Mouse (Mus musculus) limb, embryonic 11.5 days (tissue): ENCODE measurements around the gene Olfr485. TPM values are rescaled to one million over a fixed set of nuclear protein-coding genes. Genes with fewer than 3 reads are reported as not detected.
"Not testable (repeated sequence)": the region's sequence is repeated elsewhere in the genome, so short reads cannot be mapped to it uniquely, and the experiment has no call there.

Source experiments
- ATAC-seq: fragments of 200-750 bp; cut with Nextera tagmentation; 2 replicates; pipeline ENCODE4 v1.8.0; 2017; ENCODE audit warnings: low read depth; ENCODE audit not compliant: insufficient number of reproducible peaks, low FRiP score, low TSS enrichment
- DNase-seq: peaks from one replicate; pipeline ENCODE4 v3.0.0-alpha.2; 2015; ENCODE audit warnings: low spot score
- H3K27ac ChIP-seq: fragments of 300-500 bp; sonication (generic); replicated peaks from 2 replicates; pipeline ENCODE4 v1.5.1; 2014; ENCODE audit warnings: low read depth, mild to moderate bottlenecking, low read length
- H3K27me3 ChIP-seq: fragments of 300-500 bp; sonication (generic); 2 replicates; pipeline ENCODE4 v1.6.1; 2014; ENCODE audit warnings: mild to moderate bottlenecking, low read length, mixed read lengths; ENCODE audit not compliant: control insufficient read depth, insufficient read depth
- H3K36me3 ChIP-seq: fragments of 300-500 bp; sonication (generic); 2 replicates; pipeline ENCODE4 v1.6.1; 2014; ENCODE audit warnings: mild to moderate bottlenecking, low read length, moderate library complexity, mixed read lengths; ENCODE audit not compliant: control insufficient read depth, insufficient read depth
- H3K4me1 ChIP-seq: fragments of 300-500 bp; sonication (generic); 2 replicates; pipeline ENCODE4 v1.6.1; 2014; ENCODE audit warnings: low read length, mixed read lengths; ENCODE audit not compliant: control insufficient read depth, insufficient read depth
- H3K4me2 ChIP-seq: fragments of 300-500 bp; sonication (generic); 2 replicates; pipeline ENCODE4 v1.6.1; 2014; ENCODE audit warnings: low read depth, mild to moderate bottlenecking, moderate library complexity; ENCODE audit not compliant: severe bottlenecking
- H3K4me3 ChIP-seq: fragments of 300-500 bp; sonication (generic); 2 replicates; pipeline ENCODE4 v1.5.1; 2014; ENCODE audit warnings: low read depth, low read length
- H3K9ac ChIP-seq: fragments of 300-500 bp; sonication (generic); 2 replicates; pipeline ENCODE4 v1.6.1; 2014; ENCODE audit warnings: mild to moderate bottlenecking, low read length
- H3K9me3 ChIP-seq: fragments of 300-500 bp; sonication (generic); 2 replicates; pipeline ENCODE4 v1.6.1; 2016; ENCODE audit warnings: low read length; ENCODE audit not compliant: control insufficient read depth
- WGBS: fragments of 180-500 bp; shearing (Covaris S2); extraction: QIAGEN DNeasy Blood & Tissue Kit; methylation state at CpG from one replicate; pipeline ENCODE4 v1.1.7; 2014; 5-methylcytosine and 5-hydroxymethylcytosine counted together
- polyA plus RNA-seq: library from polyadenylated mRNA; unstranded; fragments of >200 nt; fragmentation: Nextera tagmentation; extraction: Ambion mirVana; gene quantifications from 2 replicates; pipeline ENCODE4 v1.2.1, GENCODE M21; 2014

The Olfr485 gene
- polyA plus RNA-seq, result not detected in 2 replicates

DNA sequence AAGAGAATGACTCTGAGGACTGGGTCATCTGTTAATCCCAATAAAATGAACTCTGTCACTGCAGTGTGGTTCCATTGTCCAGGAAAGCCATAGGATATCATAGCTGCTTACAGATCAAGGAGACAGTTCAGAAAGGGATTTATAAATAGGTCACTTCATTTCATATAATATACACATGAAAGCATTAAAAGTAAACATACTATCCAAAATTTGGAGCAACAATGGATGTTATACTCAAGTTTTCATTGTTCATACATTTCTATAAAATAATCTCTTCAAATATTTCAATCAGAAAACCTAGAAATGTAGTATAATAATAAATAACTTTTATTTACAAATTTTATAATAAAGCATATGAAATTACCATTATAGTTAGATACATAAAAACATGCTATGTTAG lies at the start of gene Olfr485:
Gene Olfr485 (minus strand): TSS at position 101 of the 400 bp plus-strand sequence.
- H3K27me3 ChIP-seq, result no peaks in the 10 kb centered on the region
- no peaks in the 10 kb centered on the region for H3K9me3 ChIP-seq
- no peaks in the 10 kb centered on the region for H3K36me3 ChIP-seq
- H3K27ac ChIP-seq, result no peak within 1 kb of the TSS
- H3K4me2 ChIP-seq, result no peak within 1 kb of the TSS
- no peak for ATAC-seq
- H3K9ac ChIP-seq, result no peak within 1 kb of the TSS
- H3K4me1 ChIP-seq, result no peaks in the 10 kb centered on the region
- DNase-seq, result no peak
- H3K4me3 ChIP-seq, result no peak within 1 kb of the TSS

DNA sequence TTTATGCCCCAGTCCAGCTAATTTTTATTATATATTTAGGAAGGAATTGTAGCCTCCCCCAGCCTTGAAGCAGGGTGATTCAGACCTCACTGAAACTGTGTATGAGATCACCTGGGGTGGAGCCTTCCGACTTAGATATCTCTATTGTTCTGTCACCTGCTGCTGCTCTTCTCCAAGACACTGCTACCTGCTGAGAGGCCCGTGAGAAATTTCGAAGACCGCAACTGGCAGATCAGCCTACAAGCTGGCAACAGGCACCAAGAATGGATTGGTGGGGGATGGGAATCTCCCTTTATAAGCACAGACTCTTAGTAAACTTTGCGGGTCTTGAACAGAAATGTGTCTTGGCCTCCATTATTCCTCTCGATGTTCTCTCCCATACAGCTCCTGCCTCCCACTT lies 37.3 kb upstream of the Olfr485 start:
- no peaks in the 10 kb centered on the region for H3K4me1 ChIP-seq
- ATAC-seq (no peak), DNase-seq (no peak)
- H3K9ac ChIP-seq, result no peak overlapping the region
- H3K9me3 ChIP-seq, result no peaks in the 10 kb centered on the region
- no peak overlapping the region for H3K4me3 ChIP-seq
- H3K27ac ChIP-seq, result no peak overlapping the region
- H3K4me2 ChIP-seq, result no peak overlapping the region
- no peaks in the 10 kb centered on the region for H3K27me3 ChIP-seq
- WGBS, result 76% methylated on average over 6 of the region's 6 CpGs
- H3K36me3 ChIP-seq, result no peaks in the 10 kb centered on the region

DNA sequence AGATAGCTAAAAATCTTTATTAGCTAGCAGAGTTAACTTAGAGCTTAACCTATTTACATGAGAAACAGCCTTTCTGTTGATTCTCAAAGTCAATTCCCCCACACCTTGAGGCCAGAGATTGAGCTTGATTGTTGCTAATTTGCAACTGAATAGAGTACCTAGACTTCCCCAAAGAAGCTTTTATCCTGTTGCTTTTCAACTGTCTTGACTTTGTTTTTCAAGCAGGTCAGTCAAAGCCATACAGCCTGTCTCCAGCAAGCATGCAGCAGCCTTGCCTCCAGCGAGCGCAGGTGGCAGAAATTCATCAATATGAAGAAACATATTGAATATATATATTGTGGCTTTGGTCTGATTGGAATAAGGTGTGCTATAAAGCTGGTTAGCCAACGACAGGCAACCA lies 36.7 kb upstream of the Olfr485 start:
- not testable (repeated sequence) for H3K4me1 ChIP-seq, H3K4me2 ChIP-seq, ATAC-seq, H3K27ac ChIP-seq, DNase-seq, H3K27me3 ChIP-seq, H3K4me3 ChIP-seq, H3K36me3 ChIP-seq, H3K9ac ChIP-seq, H3K9me3 ChIP-seq
- 67% methylated on average over 3 of the region's 3 CpGs for WGBS

DNA sequence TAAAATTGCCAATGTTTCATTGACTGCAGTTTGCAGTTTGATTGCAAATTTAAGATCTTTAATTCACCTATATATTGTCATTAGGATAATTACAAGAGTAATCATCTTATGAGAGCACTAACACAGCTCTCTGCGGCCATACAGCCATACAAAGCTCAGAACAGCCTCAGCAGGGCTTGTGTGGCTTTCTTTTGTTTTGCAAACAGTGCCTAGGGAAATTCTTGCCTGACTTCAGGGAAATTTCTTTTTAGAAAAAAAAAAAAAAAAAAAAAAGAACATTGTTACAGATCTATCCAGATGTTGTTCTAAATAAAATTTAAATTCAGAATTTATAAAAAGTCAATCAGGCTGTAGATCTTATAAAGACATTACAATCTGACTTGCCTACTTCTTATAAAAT lies 33.0 kb upstream of the Olfr485 start:
- not testable (repeated sequence) for H3K9me3 ChIP-seq, H3K4me3 ChIP-seq, H3K4me1 ChIP-seq, H3K27ac ChIP-seq, H3K36me3 ChIP-seq, DNase-seq, H3K27me3 ChIP-seq, H3K9ac ChIP-seq, ATAC-seq, H3K4me2 ChIP-seq
- WGBS, result 83% methylated on average over 1 of the region's 1 CpGs

DNA sequence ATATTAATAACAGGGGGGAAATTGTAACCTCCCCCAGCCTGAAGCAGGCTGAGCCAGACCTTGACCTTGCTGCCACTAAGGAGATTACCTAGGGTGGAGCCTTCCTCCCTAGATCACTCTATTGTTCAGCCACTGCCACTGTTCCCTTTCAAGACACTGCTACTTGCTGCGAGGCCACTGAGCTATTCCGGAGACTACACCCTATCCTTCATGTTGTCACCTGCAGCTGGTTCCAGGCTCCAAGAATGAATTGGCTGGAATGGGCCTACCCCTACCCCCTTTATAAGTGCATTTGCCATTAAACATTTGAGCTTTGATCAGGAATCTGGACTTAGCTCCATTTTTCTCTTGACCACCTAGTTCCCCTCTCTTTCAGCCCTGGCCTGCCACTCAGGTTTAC lies 31.5 kb upstream of the Olfr485 start:
- H3K4me2 ChIP-seq, ATAC-seq, H3K9me3 ChIP-seq, DNase-seq, H3K4me3 ChIP-seq, H3K4me1 ChIP-seq, H3K27me3 ChIP-seq, H3K27ac ChIP-seq, H3K36me3 ChIP-seq, H3K9ac ChIP-seq: not testable (repeated sequence)
- WGBS, result 65% methylated on average over 2 of the region's 2 CpGs

DNA sequence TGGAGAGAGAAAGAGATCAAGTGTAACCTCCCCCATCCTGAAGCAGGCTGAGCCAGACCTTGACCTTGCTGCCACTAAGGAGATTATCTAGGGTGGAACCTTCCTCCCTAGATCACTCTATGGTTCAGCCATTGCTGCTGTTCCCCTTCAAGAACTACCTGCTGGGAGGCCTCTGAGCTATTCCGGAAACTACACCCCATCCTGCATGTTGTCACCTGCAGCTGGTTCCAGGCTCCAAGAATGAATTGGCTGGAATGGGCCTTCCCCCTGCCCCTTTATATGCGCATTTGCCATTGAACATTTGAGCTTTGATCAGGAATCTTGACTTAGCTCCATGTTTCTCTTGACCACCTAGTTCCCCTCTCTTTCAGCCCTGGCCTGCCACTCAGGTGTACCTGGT lies 25.6 kb upstream of the Olfr485 start:
- H3K9ac ChIP-seq, H3K4me3 ChIP-seq, H3K36me3 ChIP-seq, H3K27ac ChIP-seq, ATAC-seq, H3K27me3 ChIP-seq, DNase-seq, H3K9me3 ChIP-seq, H3K4me2 ChIP-seq, H3K4me1 ChIP-seq: not testable (repeated sequence)
- WGBS, result 95% methylated on average over 2 of the region's 2 CpGs

DNA sequence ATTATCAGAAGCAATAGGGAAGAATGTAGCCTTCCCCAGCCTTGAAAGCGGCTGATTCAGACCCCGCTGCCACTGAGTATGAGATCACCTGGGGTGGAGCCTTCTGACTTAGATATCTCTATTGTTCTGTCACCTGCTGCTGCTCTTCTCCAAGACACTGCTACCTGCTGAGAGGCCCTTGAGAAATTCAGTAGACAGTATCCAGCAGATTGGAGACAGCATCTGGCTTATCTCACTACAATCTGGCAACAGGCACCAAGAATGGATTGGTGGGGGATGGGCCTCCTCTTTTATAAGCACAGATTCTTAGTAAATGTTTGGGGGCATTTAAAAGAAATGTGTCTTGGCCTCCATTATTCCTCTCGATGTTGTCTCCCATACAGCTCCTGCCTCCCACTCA lies 24.7 kb upstream of the Olfr485 start:
- H3K27me3 ChIP-seq, H3K4me1 ChIP-seq, H3K4me3 ChIP-seq, H3K36me3 ChIP-seq, DNase-seq, H3K9me3 ChIP-seq, H3K27ac ChIP-seq, H3K9ac ChIP-seq, H3K4me2 ChIP-seq, ATAC-seq: not testable (repeated sequence)
- 87% methylated on average over 3 of the region's 3 CpGs for WGBS

DNA sequence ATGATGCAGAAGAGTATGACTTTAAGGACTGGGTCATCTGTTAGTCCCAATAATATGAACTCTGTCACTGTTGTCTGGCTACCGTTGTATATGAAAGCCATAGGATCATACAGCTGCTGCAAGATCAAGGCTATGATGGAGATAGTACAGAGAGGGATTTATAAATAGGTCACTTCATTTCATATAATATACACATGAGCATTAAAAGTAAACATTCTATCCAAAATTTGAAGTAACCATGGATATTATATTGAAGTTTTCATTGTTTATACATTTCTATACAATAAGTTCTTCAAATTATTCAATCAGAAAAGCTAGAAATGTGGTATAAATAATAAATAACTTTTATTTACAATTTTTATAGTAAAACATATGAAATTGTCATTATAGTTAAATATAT lies 13.0 kb upstream of the Olfr485 start, which contains the start of gene Olfr486:
Gene Olfr486 (minus strand): TSS at position 101 of the 400 bp plus-strand sequence.
- ATAC-seq, H3K4me3 ChIP-seq, H3K27me3 ChIP-seq, H3K27ac ChIP-seq, H3K9ac ChIP-seq, H3K9me3 ChIP-seq, H3K4me2 ChIP-seq, DNase-seq, H3K4me1 ChIP-seq, H3K36me3 ChIP-seq: not testable (repeated sequence)
- WGBS, result 82% methylated on average over 1 of the region's 1 CpGs

DNA sequence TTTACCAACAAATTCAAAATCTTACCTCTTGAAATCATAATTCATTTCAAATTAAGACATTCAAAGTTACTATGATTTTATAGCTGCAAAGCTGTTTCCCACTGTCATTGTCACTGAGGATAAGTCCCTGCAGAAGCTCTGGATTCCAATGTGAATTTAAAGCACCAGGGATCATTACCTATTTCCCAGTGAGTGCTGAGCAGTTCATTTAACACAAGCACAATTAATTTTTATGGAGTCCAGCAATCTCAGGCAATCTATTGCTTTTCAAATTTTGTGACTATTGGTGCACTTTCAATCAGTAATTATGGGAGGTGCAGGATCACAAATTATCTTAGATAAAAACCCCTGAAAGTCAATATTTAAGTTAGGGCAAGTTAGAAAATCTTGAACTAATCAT lies 32.3 kb downstream of the Olfr485 start, which contains the start of gene Olfr484:
Gene Olfr484 (minus strand): TSS at position 101 of the 400 bp plus-strand sequence.
- Histone ChIP-seq H3K36me3 (no peaks in the 10 kb centered on the region), H3K4me3 (no peak within 1 kb of the TSS), H3K4me2 (no peak within 1 kb of the TSS), H3K27me3 (no peaks in the 10 kb centered on the region), H3K9me3 (no peaks in the 10 kb centered on the region), H3K9ac (no peak within 1 kb of the TSS), H3K27ac (no peak within 1 kb of the TSS), H3K4me1 (no peaks in the 10 kb centered on the region)
- ATAC-seq (no peak), DNase-seq (no peak)
